Mouse (Mus musculus): ENCODE data around the gene Gm21746. TPM values are rescaled to one million over a fixed set of nuclear protein-coding genes. Genes with fewer than 3 reads are reported as not detected.
"Not testable (repeated sequence)": the region's sequence is repeated elsewhere in the genome, so short reads cannot be mapped to it uniquely, and the experiment has no call there.

Gene Gm21746
- polyA plus RNA-seq (2014; fragmentation: Nextera tagmentation; extraction: Ambion mirVana): not detected in 2 replicates

- not testable (repeated sequence) for H3K9ac ChIP-seq (ENCODE audit: low read length); H3K4me2 ChIP-seq; H3K27me3 ChIP-seq (ENCODE audit: control insufficient read depth, insufficient read depth, low read length); H3K36me3 ChIP-seq (ENCODE audit: control insufficient read depth, insufficient read depth, low read length); H3K4me3 ChIP-seq (ENCODE audit: low read depth, low read length); H3K4me1 ChIP-seq (ENCODE audit: control insufficient read depth, insufficient read depth, low read length); H3K9me3 ChIP-seq (ENCODE audit: control insufficient read depth, low read length); ATAC-seq (ENCODE audit: low FRiP score); DNase-seq (ENCODE audit: low spot score, missing footprints); H3K27ac ChIP-seq (ENCODE audit: low read depth, low read length)
- WGBS: 65% methylated on average over 2 of the region's 3 CpGs
Measured at GRCm38 (mm10) chrY:6237895-6238294, at the start of gene Gm21746. Gm21746 (minus strand) TSS chrY:6237995.

DNA sequence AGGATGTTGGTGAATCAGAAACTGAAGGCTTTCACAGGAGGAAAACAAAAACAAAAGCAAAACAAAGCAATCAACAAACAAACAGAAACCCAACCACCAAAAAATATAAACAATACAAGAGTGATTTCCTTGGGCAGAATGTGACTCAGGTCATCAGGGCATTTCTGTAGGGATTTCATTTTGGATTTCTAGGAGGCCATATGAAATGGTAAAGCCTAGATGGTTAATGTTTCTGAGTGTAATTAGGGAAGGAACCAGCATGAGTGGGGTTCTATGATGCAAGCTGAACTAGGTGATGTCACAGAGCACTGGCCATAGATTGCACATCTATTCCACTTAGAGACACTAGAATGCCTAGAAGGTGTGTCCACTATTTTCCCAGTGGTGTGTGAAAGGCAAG is 29.0 kb upstream of the Gm21746 start, which contains the start of gene Gm20873:
Gm20873 (plus strand) TSS at position 301 of the 400 bp plus-strand sequence.
- H3K4me1 ChIP-seq (ENCODE audit: control insufficient read depth, insufficient read depth, low read length); H3K9ac ChIP-seq (ENCODE audit: low read length); H3K36me3 ChIP-seq (ENCODE audit: control insufficient read depth, insufficient read depth, low read length); H3K9me3 ChIP-seq (ENCODE audit: control insufficient read depth, low read length); ATAC-seq (ENCODE audit: low FRiP score); H3K27me3 ChIP-seq (ENCODE audit: control insufficient read depth, insufficient read depth, low read length); H3K4me3 ChIP-seq (ENCODE audit: low read depth, low read length); H3K27ac ChIP-seq (ENCODE audit: low read depth, low read length); H3K4me2 ChIP-seq; DNase-seq (ENCODE audit: low spot score, missing footprints): not testable (repeated sequence)

Other genes with a start within 250 kb of the Gm21746 start
- not detected in 2 replicates for gene Gm20873, start 29.1 kb upstream of the Gm21746 start, polyA plus RNA-seq (2014; fragmentation: Nextera tagmentation; extraction: Ambion mirVana)